Mouse (Mus musculus) kidney, adult 9 months (tissue): ENCODE measurements at regions not wholly inside any gene's neighbourhood (a gene's known extent, or its start where the extent isn't known, plus 50 kb on each side); places are given as distances from the start of the nearest gene placed in this dataset.

Experiments
- DNase-seq: peaks from one replicate; pipeline ENCODE4 v3.0.0; 2022

DNA sequence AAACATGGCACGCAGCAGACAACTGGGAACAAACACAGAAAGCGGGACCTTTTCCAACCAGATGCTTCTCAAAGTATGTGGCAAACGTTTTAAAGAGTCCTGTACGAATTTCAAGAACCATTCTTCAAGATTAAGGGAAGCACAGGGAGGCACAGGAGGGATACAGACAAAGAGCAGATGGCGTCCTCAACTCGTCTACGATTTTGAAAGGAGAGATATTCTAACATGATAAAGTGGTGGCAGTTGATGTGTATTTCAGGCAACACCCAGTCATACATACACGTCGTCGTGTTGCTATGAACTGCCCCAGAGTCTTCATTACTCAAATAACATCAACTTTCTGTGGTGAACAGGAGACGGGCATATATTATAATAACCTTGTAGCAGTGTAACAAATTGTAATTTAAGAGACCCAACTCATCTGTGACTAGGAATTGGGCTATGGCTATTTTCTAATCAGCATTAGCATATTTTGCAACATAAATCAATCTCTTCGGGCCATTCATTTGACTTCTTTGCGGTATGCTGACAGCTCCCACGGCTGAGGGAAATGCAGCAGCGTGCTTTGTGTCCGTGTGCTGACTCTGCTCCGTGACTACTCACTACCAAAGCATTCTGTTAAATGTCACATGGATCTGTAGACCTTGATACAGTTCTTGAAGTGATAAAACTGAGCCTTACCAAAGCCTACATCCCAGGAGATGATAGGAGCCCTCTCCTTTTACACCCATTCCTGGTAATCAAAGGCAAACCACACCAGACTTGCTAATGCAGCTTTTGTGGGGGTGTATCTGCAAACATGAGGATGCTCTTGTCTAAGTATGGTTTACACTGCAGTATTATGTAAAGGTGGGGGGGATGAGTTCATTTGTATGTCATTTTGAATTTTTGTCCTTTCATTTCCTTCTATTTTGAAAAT lies 144.0 kb upstream of the Adamts3 start:
- DNase-seq: no peak

DNA sequence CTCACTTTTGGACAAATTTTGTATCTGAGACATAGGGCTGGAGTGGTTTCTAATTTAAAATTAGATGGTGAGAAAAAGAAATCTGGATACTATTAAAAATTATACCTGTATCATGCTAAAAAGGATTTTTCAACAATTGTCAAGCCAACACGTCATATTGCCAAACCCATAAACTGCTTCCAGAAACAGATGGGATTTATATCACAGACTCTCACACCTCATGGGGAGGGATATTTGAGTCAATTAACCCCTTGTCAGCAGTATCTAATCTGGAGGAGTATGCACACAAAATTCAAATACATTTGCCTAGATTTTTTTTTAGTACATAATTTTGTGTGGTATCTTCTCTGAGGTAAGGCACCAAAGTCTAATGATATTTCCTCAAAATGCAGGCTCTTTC lies 138.3 kb upstream of the Adamts3 start:
- DNase-seq: no peak

DNA sequence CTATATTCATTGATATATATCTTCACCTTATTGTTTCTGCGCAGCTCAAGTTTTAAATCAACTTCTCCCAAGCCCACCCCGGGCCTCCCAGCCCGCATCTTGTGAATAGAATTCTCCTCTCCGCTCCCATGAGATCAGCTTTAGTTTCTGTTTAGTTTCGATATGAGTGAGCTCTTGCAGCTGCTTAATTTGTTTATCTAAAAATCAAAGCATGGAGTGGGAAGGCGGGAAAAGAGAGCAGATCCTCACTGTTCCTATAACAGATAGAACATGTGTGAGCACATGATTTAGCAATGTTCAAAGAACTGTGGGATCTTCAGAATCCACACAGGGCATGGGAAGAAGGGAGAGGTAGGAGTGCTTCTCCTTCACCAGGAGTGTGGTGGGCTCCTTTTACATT lies 117.6 kb upstream of the Adamts3 start:
- no peak for DNase-seq

DNA sequence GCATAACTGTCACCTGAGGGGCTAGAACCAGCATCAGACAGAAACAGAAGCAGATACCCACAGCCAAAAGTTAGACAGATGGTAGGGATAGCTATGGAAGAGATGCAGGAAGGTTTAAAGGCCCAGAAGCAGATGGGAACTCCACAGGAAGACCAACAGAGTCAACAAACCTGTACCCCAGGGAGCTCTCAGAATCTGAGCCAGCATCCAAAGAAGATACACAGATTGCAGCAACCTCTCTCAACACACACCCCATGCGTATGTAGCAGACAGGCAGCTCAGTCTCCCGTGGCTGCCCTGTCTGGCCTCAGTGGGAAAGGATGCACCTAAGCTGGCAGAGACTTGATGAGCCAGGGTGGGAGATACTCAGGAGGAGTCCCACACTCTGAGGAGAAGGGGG lies 108.4 kb upstream of the Adamts3 start:
- no peak for DNase-seq

DNA sequence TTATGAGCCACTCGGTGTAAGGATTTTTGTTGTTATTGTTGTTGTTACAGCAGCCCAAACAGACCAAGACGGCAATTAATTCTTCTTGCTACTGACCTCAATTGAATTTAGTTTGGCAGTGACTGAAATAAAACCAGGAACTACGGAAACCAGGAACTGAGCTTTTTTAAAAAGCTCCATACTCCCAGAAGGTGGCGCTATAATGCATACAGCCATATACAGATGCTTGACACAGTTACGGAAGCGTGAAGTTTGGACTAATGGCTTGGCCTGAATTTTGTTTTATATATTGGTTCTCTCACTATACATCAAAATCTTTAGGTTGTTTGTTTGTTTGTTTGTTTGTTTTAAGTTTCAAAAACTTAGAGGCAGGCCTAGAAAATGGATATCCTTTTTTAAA lies 98.5 kb upstream of the Adamts3 start:
- peak; percentile 27 for DNase-seq

DNA sequence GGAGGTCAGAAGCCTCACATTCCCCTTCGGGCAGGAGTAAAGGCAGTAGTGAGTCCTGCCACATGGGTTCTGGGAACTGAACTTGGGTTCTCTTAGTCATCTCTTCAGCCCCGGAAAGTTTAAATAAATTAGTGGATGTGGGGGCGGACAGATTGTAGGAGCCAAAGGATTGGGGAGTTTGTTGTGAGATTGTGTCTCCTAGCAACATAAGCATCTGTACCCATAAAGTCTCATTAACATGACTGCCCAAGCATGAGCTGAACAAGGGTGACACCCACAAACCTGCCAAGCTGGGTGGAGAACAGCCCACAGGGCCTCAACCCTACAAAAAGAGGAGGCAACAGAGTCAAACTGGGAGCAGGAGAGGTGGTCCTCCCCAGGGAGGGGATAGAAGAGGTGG lies 97.1 kb upstream of the Adamts3 start:
- DNase-seq: no peak

DNA sequence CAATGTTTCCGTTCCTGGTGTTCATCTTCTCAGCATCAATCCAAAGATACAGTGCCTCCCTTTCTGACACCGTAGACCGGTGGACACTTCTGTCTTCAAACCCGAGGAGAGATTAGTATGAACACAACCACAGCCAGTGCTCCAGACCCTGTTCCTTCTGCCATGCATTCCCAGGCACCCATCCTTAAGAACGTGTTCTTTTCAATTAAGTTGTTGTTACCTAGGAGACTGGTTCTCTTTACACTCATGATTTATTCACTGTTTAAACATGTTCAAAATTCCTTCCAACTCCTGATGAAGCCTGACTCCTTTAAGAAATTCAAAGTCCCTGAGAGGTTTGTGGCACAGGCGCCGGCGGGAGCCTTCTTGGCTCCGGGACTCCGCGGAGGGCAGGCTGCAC lies 69.5 kb upstream of the Adamts3 start:
- DNase-seq: no peak

DNA sequence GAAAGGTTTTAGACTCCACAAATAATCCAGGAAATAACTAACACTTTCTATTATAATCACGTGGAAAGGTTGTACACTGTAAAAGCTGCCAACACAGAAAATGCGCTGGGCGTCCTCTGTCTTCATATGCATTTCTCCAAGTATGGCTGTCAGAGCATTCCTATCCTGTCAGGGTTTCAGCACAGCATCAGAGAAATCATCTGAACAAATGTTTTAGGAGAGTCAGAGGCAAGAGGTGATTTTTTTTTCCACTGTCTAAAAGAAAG lies 62.5 kb upstream of the Adamts3 start:
- DNase-seq: no peak

DNA sequence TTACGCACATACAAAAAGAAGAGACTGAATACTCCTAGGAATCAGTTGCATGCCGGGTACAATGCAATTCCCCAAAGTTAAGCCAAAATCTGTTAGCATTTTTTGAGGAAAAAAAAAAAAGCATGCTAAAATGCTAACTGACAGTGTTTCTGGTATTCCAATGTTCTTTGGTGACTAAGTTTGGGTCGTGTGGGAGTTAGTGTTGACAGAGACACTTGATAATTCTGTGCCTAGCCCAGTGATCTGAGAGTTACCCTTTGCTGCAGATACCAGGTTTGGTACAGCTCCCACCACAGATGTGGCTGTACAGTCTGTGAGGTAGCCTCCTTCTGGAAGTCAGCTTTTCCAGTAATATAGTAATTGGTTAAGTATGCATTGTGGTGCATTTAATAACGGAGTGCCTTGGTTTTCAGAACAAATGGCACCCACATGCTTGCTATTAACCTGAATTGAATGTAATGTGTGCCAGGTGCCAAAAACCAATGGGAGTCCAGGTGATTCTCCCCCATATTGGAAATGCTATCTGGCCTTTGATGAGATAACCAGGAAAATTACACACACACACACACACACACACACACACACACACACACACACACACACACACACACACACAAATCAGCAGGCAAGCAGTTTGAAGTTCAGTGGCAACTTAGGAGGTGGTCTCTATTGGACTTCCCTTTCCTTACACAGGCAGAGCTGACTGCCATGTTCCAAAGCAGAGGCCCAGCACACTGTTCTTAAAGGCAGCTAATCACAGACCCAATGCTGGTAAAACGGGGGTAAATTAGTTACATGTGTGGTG lies 61.9 kb upstream of the Adamts3 start:
- no peak for DNase-seq

DNA sequence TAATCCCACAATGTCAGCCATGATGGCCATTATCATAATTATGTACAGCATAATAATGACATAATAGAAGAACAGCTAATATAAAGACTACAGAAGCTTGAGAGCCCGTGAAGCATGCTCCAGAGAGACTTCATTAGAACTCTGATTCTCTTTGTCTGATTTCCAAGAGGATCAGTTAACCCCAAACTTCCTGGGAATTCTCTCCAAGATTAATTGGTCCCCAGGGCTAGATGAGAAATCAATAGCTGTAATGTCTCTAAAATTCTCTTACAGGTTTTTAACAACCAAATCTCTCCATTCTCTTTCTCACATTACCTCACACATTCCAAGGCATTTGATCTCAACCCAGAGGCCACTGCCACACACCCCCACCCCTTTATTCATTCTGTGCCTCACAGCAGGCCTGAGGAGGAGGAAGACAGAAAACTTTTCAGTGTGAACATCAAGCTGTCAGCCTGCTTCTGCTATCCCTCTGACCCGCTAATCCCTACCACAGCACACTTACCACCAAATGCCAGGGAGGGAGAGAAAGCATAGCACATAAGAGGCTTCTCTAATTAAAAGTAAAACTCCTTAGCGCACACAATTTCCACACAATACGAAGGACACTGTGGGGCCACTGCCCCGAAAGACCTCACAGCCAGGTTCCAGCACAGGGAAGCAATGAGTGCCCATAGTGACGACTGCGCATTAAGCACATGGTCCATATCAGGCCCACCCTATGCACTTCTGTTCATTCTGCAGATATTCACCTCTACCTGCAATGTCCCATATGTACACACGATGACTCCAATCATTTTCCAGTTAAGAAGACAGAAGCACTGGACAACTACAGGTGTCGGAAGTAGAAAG lies 60.4 kb upstream of the Adamts3 start:
- no peak for DNase-seq

DNA sequence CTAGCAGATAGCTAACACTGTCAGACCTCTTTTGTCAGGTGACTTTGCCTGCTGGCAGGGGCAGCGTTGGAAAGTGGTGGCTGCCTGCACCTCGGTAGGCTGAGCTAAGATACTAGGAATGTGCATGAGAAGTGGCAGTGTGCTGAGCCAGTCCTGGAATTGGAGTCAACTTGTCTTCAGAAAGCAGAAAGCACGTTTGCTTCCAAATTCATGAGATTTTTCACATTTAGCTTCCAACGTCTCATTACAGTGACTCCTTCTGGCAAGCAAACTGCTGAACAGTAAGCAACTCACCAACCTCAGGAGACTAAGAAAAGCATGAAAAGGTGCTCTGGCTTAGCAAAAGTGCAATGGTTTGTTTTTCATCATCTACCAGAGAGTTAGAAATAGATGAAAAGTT lies 59.1 kb upstream of the Adamts3 start:
- DNase-seq: no peak

DNA sequence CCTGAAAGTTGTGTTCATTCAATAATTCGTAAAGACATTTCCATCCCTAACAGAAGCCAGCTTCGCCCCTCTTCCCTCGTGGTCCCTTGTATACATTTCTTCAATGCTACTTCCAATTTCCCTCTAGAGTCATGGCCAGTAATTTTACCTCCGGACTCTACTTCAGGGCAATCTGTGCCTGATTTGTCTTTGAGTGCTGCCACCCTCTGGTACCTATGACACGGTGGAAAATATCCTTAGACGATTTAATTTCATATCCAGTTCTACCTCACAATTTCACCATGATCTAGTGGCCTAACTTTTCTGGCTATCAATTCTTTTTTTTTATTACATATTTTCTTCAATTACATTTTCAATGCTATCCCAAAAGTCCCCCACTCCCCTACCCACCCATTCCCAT lies 49.9 kb upstream of the Adamts3 start:
- DNase-seq: peak; percentile 3
